9 mouse cellular contexts compared by ENCODE assay signal in genomic region chr11:70701221-70701955, GRCm38 (mm10). TPM values are rescaled to one million over a fixed set of nuclear protein-coding genes. Genes with fewer than 3 reads are reported as not detected.
A peak's percentile ranks its signal among the peaks of the same experiment; 100 is the strongest.
DNase-seq lines count a peak whose midpoint lies in the region; ATAC-seq and TF ChIP-seq lines count a peak whose summit lies in the region.
"Had no signal": no experiment of that assay in that cellular context is flagged by ENCODE, and none has a peak within 500 bp of the region (broad histone marks: within the 10 kb centered on the region; RNA-seq: fewer than 3 reads in every experiment).

No protein-coding gene starts in this region.

- no peaks in the 10 kb centered on the region; the same call in 1 of the 2 replicates for H3K79me2 ChIP-seq in MEL (ENCODE audit: control insufficient read depth, insufficient read depth, low read length, poor library complexity)

- DNase-seq in cerebellum, adult 2 months = peak in 1 of 2 experiments; percentile 29
- no peak for DNase-seq in cerebellum, adult 18-20 months
- DNase-seq in MEL (ENCODE audit: low read depth, low spot score) = no peak
- DNase-seq in limb, embryonic 14.5 days (ENCODE audit: low spot score) = no peak
- DNase-seq in ovary, postnatal 10 days (ENCODE audit: low spot score) = no peak
- DNase-seq in cerebellum, postnatal 14 days = no peak

- H3K27ac ChIP-seq in cerebellum, adult 2 months (ENCODE audit: insufficient read depth, low read length) = peak overlapping the region; percentile 35; the same call in 1 of the 2 replicates
- no peak overlapping the region for H3K27ac ChIP-seq in MEL (ENCODE audit: control insufficient read depth, low read depth, low read length)
- peak overlapping the region; percentile 96 for H3K27ac ChIP-seq in heart, embryonic 15.5 days
- no peak overlapping the region for H3K27ac ChIP-seq in limb, embryonic 14.5 days (replicated peaks; ENCODE audit: low read depth, low read length)
- H3K27ac ChIP-seq in neural tube, embryonic 14.5 days (ENCODE audit: low read depth, low read length) = no peak overlapping the region

- H3K27me3 ChIP-seq in cerebellum, adult 2 months (ENCODE audit: control insufficient read depth, insufficient read depth, low read length) = no peaks in the 10 kb centered on the region
- no peaks in the 10 kb centered on the region for H3K27me3 ChIP-seq in MEL (ENCODE audit: control insufficient read depth in 1 of 2, insufficient read depth in 2 of 2, low read length in 2 of 2)
- no peaks in the 10 kb centered on the region for H3K27me3 ChIP-seq in heart, embryonic 15.5 days
- no peaks in the 10 kb centered on the region for H3K27me3 ChIP-seq in limb, embryonic 14.5 days (ENCODE audit: control insufficient read depth, insufficient read depth, low read length)
- H3K27me3 ChIP-seq in neural tube, embryonic 14.5 days (ENCODE audit: control insufficient read depth, insufficient read depth, low read length) = 0 out of 2 replicates have a peak, but pooled peaks cover 2% of the 10 kb centered on the region

- TF ChIP-seq POLR2A in cerebellum, adult 2 months (IDR thresholded peaks at IDR 0.05; ENCODE audit: borderline replicate concordance, insufficient read depth, low read length) = no peak
- no peak for TF ChIP-seq POLR2A in MEL (IDR thresholded peaks at IDR 0.05; ENCODE audit: control insufficient read depth in 1 of 2, insufficient read depth in 1 of 2, low read depth in 1 of 2, low read length in 2 of 2, poor library complexity in 1 of 2)
- no peak for TF ChIP-seq POLR2A in limb, embryonic 14.5 days (IDR thresholded peaks at IDR 0.05; ENCODE audit: borderline replicate concordance, extremely low read depth, insufficient read depth, insufficient read length)

- no peaks in the 10 kb centered on the region for H3K9me3 ChIP-seq in MEL (replicated peaks; ENCODE audit: insufficient read depth, low read length)
- no peaks in the 10 kb centered on the region for H3K9me3 ChIP-seq in heart, embryonic 15.5 days (replicated peaks)
- H3K9me3 ChIP-seq in limb, embryonic 14.5 days (ENCODE audit: control insufficient read depth, low read length) = no peaks in the 10 kb centered on the region
- no peaks in the 10 kb centered on the region for H3K9me3 ChIP-seq in neural tube, embryonic 14.5 days (ENCODE audit: control insufficient read depth, low read length)

- 11% methylated on average over 10 of the region's 10 CpGs for WGBS in cerebellum, adult 2 months
- 6% methylated on average over 10 of the region's 10 CpGs for WGBS in heart, embryonic 15.5 days
- WGBS in limb, embryonic 14.5 days = 13% methylated on average over 10 of the region's 10 CpGs
- 8% methylated on average over 10 of the region's 10 CpGs for WGBS in neural tube, embryonic 14.5 days

- H3K9ac ChIP-seq in MEL (ENCODE audit: control insufficient read depth, low read depth, low read length, poor library complexity, severe bottlenecking) = peak overlapping the region; percentile 83; the same call in 1 of the 2 replicates
- peak overlapping the region; percentile 98 for H3K9ac ChIP-seq in heart, embryonic 15.5 days
- peak overlapping the region; percentile 91 for H3K9ac ChIP-seq in limb, embryonic 14.5 days (ENCODE audit: low read depth, low read length, severe bottlenecking)
- peak overlapping the region; percentile 72 for H3K9ac ChIP-seq in neural tube, embryonic 14.5 days (replicated peaks; ENCODE audit: low read depth, low read length)

- TF ChIP-seq CTCF in cerebellum, adult 2 months (IDR thresholded peaks at IDR 0.05; ENCODE audit: borderline replicate concordance, insufficient read depth, low read depth, low read length) = no peak
- TF ChIP-seq CTCF in MEL (IDR thresholded peaks at IDR 0.05 in 2 of 3, conservative IDR thresholded peaks at IDR 0.05 in 1 of 3; ENCODE audit: control insufficient read depth in 1 of 3, insufficient read depth in 1 of 3, low read depth in 2 of 3, low read length in 3 of 3, poor library complexity in 1 of 3, severe bottlenecking in 1 of 3) = no peak

- peak overlapping the region; percentile 89 for H3K4me2 ChIP-seq in heart, embryonic 15.5 days
- H3K4me2 ChIP-seq in limb, embryonic 14.5 days (replicated peaks; ENCODE audit: low read depth, low read length, severe bottlenecking) = peak overlapping the region; percentile 85
- peak overlapping the region; percentile 69 for H3K4me2 ChIP-seq in neural tube, embryonic 14.5 days (ENCODE audit: low read depth, low read length)

- peaks cover 10% of the 10 kb centered on the region for H3K4me1 ChIP-seq in cerebellum, adult 2 months (ENCODE audit: control insufficient read depth, insufficient read depth, low read length)
- peaks cover 3 to 7% of the 10 kb centered on the region in 2 experiments; a peak in 3 of 4 replicates for H3K4me1 ChIP-seq in MEL (ENCODE audit: control insufficient read depth in 1 of 2, insufficient read depth in 2 of 2, low read length in 2 of 2)
- peaks cover 35% of the 10 kb centered on the region for H3K4me1 ChIP-seq in heart, embryonic 15.5 days (replicated peaks)
- peaks cover 10% of the 10 kb centered on the region for H3K4me1 ChIP-seq in limb, embryonic 14.5 days (ENCODE audit: control insufficient read depth, insufficient read depth, low read length)
- H3K4me1 ChIP-seq in neural tube, embryonic 14.5 days (ENCODE audit: control insufficient read depth, insufficient read depth, low read length) = peaks cover 10% of the 10 kb centered on the region

- no peak for TF ChIP-seq RAD21 in MEL (IDR thresholded peaks at IDR 0.05; ENCODE audit: low read depth, low read length)

- H3K4me3 ChIP-seq in cerebellum, adult 2 months (replicated peaks; ENCODE audit: insufficient read depth, low read depth, low read length) = peak overlapping the region; percentile 63
- H3K4me3 ChIP-seq in MEL (ENCODE audit: control insufficient read depth in 1 of 2, insufficient read depth in 1 of 2, low read depth in 2 of 2, low read length in 2 of 2) = peak overlapping the region; percentile 80 to 91
- peak overlapping the region; percentile 91 for H3K4me3 ChIP-seq in heart, embryonic 15.5 days
- peak overlapping the region; percentile 90 for H3K4me3 ChIP-seq in limb, embryonic 14.5 days (replicated peaks; ENCODE audit: low read length)
- H3K4me3 ChIP-seq in neural tube, embryonic 14.5 days (ENCODE audit: low read depth, low read length) = peak overlapping the region; percentile 94

- peaks cover 0 to 5% of the 10 kb centered on the region in 2 experiments; a peak in 2 of 4 replicates for H3K36me3 ChIP-seq in MEL (ENCODE audit: control insufficient read depth in 1 of 2, insufficient read depth in 2 of 2, low read length in 2 of 2)
- H3K36me3 ChIP-seq in heart, embryonic 15.5 days = peaks cover 33% of the 10 kb centered on the region
- H3K36me3 ChIP-seq in limb, embryonic 14.5 days (ENCODE audit: control insufficient read depth, insufficient read depth, low read length) = peaks cover 30% of the 10 kb centered on the region
- peaks cover 20% of the 10 kb centered on the region for H3K36me3 ChIP-seq in neural tube, embryonic 14.5 days (ENCODE audit: control insufficient read depth, insufficient read depth, low read length)

- TF ChIP-seq EP300 in MEL (IDR thresholded peaks at IDR 0.05; ENCODE audit: low read depth in 1 of 2, low read length in 2 of 2) = no peak

- ATAC-seq in heart, embryonic 15.5 days (replicated peaks; ENCODE audit: insufficient number of reproducible peaks, insufficient read depth, low FRiP score, low read depth) = no peak
- no peak for ATAC-seq in limb, embryonic 14.5 days (ENCODE audit: low FRiP score, low read depth)
- no peak for ATAC-seq in neural tube, embryonic 14.5 days (ENCODE audit: low read depth)

RNA-seq across cellular contexts. Expression of gene Kif1c, which starts 1.0 kb away (rescaled TPM):
- polyA plus RNA-seq in cerebellum, adult 2 months (2012; rRNA removed) = 55.9 and 65.6 TPM in 2 replicates
- 19.8 and 20.3 TPM in 2 replicates for total RNA-seq in MEL (2012; rRNA removed)
- 10 to 100 TPM in 1 of 2 experiments, not detected in 1; 21.7 TPM for polyA plus RNA-seq in MEL (2012; ENCODE audit: insufficient read depth in 1 of 2, insufficient read length in 2 of 2, low read depth in 1 of 2, low replicate concordance in 2 of 2, missing spikeins in 1 of 2)
- 5.3 and 5.5 TPM in 2 replicates for polyA plus RNA-seq in heart, embryonic 15.5 days (2015; fragmentation: Nextera tagmentation; extraction: Ambion mirVana)
- 41.1 and 45.8 TPM in 2 replicates for polyA plus RNA-seq in limb, embryonic 14.5 days (2012; rRNA removed)
- 14.6 and 16.2 TPM in 2 replicates for polyA plus RNA-seq in limb, embryonic 14.5 days (2014; fragmentation: Nextera tagmentation; extraction: Ambion mirVana)
- polyA plus RNA-seq in neural tube, embryonic 14.5 days (2014; fragmentation: Nextera tagmentation; extraction: Ambion mirVana) = 3.1 and 3.2 TPM in 2 replicates

RNA-seq across cellular contexts. Expression of gene Inca1, which starts 1.4 kb away (rescaled TPM):
- polyA plus RNA-seq in cerebellum, adult 2 months (2012; rRNA removed) = 4.0 and 4.6 TPM in 2 replicates
- total RNA-seq in MEL (2012; rRNA removed) = 0.35 and 0.46 TPM in 2 replicates
- 1 to 10 TPM in 1 of 2 experiments, not detected in 1; 2.2 TPM for polyA plus RNA-seq in MEL (2012; ENCODE audit: insufficient read depth in 1 of 2, insufficient read length in 2 of 2, low read depth in 1 of 2, low replicate concordance in 2 of 2, missing spikeins in 1 of 2)
- polyA plus RNA-seq in heart, embryonic 15.5 days (2015; fragmentation: Nextera tagmentation; extraction: Ambion mirVana) = 1.4 and 2.2 TPM in 2 replicates
- polyA plus RNA-seq in limb, embryonic 14.5 days (2012; rRNA removed) = 1.3 TPM in 2 replicates
- 0.81 and 0.93 TPM in 2 replicates for polyA plus RNA-seq in limb, embryonic 14.5 days (2014; fragmentation: Nextera tagmentation; extraction: Ambion mirVana)
- 1.4 and 1.5 TPM in 2 replicates for polyA plus RNA-seq in neural tube, embryonic 14.5 days (2014; fragmentation: Nextera tagmentation; extraction: Ambion mirVana)
- total RNA-seq: hematopoietic stem cell, adult 5-6 weeks had no signal

RNA-seq across cellular contexts. Expression of gene Camta2, which starts 13.5 kb away (rescaled TPM):
- 108 TPM in 2 replicates for polyA plus RNA-seq in cerebellum, adult 2 months (2012; rRNA removed)
- 1.9 and 2.8 TPM in 2 replicates for total RNA-seq in MEL (2012; rRNA removed)
- 10 to 100 TPM in 1 of 2 experiments, not detected in 1; 15.0 TPM for polyA plus RNA-seq in MEL (2012; ENCODE audit: insufficient read depth in 1 of 2, insufficient read length in 2 of 2, low read depth in 1 of 2, low replicate concordance in 2 of 2, missing spikeins in 1 of 2)
- 11.3 and 16.0 TPM in 2 replicates for polyA plus RNA-seq in heart, embryonic 15.5 days (2015; fragmentation: Nextera tagmentation; extraction: Ambion mirVana)
- 20.3 and 26.6 TPM in 2 replicates for polyA plus RNA-seq in limb, embryonic 14.5 days (2012; rRNA removed)
- polyA plus RNA-seq in limb, embryonic 14.5 days (2014; fragmentation: Nextera tagmentation; extraction: Ambion mirVana) = 14.4 and 16.6 TPM in 2 replicates
- 24.9 and 29.0 TPM in 2 replicates for polyA plus RNA-seq in neural tube, embryonic 14.5 days (2014; fragmentation: Nextera tagmentation; extraction: Ambion mirVana)

RNA-seq across cellular contexts. Expression of gene Spag7, which starts 32.2 kb away (rescaled TPM):
- 84.3 and 93.2 TPM in 2 replicates for polyA plus RNA-seq in cerebellum, adult 2 months (2012; rRNA removed)
- total RNA-seq in MEL (2012; rRNA removed) = 76.4 and 81.0 TPM in 2 replicates
- polyA plus RNA-seq in MEL (2012; ENCODE audit: insufficient read depth in 1 of 2, insufficient read length in 2 of 2, low read depth in 1 of 2, low replicate concordance in 2 of 2, missing spikeins in 1 of 2) = 10 to 100 TPM in 1 of 2 experiments, not detected in 1; 99.6 TPM
- 168 and 186 TPM in 2 replicates for polyA plus RNA-seq in heart, embryonic 15.5 days (2015; fragmentation: Nextera tagmentation; extraction: Ambion mirVana)
- polyA plus RNA-seq in limb, embryonic 14.5 days (2012; rRNA removed) = 63.3 and 93.7 TPM in 2 replicates
- 97.0 and 98.1 TPM in 2 replicates for polyA plus RNA-seq in limb, embryonic 14.5 days (2014; fragmentation: Nextera tagmentation; extraction: Ambion mirVana)
- 136 and 151 TPM in 2 replicates for polyA plus RNA-seq in neural tube, embryonic 14.5 days (2014; fragmentation: Nextera tagmentation; extraction: Ambion mirVana)

RNA-seq across cellular contexts. Expression of gene Eno3, which starts 44.4 kb away (rescaled TPM):
- 35.0 and 35.9 TPM in 2 replicates for polyA plus RNA-seq in cerebellum, adult 2 months (2012; rRNA removed)
- total RNA-seq in MEL (2012; rRNA removed) = 12.9 and 14.2 TPM in 2 replicates
- polyA plus RNA-seq in MEL (2012; ENCODE audit: insufficient read depth in 1 of 2, insufficient read length in 2 of 2, low read depth in 1 of 2, low replicate concordance in 2 of 2, missing spikeins in 1 of 2) = 10 to 100 TPM in 1 of 2 experiments, not detected in 1; 16.8 TPM
- polyA plus RNA-seq in heart, embryonic 15.5 days (2015; fragmentation: Nextera tagmentation; extraction: Ambion mirVana) = 389 and 492 TPM in 2 replicates
- polyA plus RNA-seq in limb, embryonic 14.5 days (2012; rRNA removed) = 75.3 and 84.6 TPM in 2 replicates
- polyA plus RNA-seq in limb, embryonic 14.5 days (2014; fragmentation: Nextera tagmentation; extraction: Ambion mirVana) = 60.3 and 89.9 TPM in 2 replicates
- polyA plus RNA-seq in neural tube, embryonic 14.5 days (2014; fragmentation: Nextera tagmentation; extraction: Ambion mirVana) = 8.3 and 10.1 TPM in 2 replicates

Comparison
In these comparisons a context has a peak if more than half of its experiments do, and no peak if none do; other contexts are left out.
1. H3K27ac ChIP-seq: peak in cerebellum, adult 2 months (single experiment) and heart, embryonic 15.5 days (single experiment); none in MEL (single experiment), limb, embryonic 14.5 days (single experiment) and neural tube, embryonic 14.5 days (single experiment).
2. Peak in every context shown above with its lines, with median percentiles within 50 percentile points of each other: H3K4me3 ChIP-seq, H3K9ac ChIP-seq and H3K4me2 ChIP-seq.